Mouse (Mus musculus): Measurements from ENCODE around the gene Tfip11.

Tfip11 gene

DNA sequence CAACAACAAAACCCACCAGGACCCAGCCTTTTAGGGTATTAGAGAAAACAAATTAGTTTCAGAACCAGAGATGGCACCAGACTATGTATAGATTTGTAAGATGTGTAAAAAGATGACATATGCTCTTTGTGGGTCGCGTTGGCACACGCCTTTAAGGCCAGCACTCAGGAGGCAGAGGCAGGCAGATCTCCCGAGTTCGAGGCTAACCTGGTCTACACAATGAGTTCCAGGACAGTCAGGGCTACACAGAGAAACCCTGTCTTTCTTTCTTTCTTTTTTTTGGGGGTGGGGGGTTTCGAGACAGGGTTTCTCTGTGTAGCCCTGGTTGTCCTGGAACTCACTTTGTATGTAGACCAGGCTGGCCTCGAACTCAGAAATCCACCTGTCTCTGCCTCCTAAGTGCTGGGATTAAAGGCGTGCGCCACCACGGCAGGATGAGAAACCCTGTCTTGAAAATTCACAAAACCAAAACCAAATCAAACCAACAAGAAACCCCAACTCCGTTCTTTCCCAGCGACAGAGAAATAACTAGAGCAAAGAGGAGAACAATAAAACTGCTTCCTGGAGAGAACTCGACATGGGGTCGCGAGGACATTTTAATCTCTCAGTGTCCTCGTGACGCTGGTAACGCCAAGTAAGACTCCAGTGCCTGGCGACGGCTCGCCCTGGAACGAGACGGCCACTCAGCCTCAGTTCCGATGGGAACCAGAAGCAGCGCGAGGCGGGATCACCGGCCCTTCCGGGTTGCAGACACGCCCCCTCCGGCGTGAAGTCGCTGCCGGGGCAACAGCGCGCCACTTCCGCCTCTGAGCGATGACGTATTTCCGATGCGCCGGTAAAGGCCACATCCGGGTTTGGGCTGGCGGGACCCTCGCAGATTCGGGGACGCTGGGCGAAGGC is at the start of gene Tfip11:
TSS of gene Tfip11 (plus strand) at position 813 of the 900 bp plus-strand sequence.
- DNase-seq (ENCODE audit: low read depth, low spot score) = peak; percentile 97

DNA sequence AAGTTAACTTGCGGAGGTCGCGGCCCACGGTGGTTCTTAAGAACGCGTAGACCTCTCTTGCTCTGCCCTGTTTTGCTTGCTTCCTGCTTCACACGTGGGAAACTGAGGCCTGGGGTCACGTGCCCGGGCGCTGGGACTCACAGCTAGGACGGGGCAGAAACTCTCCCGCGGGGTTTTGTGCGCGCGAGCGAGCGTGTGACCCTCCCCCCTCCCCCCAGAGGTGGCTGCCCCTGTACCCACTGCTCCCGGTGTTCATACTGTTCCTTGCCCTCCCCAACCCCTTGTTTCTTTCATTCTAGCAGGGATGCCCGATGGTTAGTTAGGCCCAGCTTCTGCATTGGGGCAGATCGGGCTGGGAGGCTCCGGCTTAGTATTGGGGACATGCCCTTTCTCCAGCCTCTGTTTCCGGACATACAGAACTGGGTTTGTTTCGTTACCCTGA is 49.2 kb upstream of the Tfip11 start:
- no peak for DNase-seq (ENCODE audit: low read depth, low spot score)

DNA sequence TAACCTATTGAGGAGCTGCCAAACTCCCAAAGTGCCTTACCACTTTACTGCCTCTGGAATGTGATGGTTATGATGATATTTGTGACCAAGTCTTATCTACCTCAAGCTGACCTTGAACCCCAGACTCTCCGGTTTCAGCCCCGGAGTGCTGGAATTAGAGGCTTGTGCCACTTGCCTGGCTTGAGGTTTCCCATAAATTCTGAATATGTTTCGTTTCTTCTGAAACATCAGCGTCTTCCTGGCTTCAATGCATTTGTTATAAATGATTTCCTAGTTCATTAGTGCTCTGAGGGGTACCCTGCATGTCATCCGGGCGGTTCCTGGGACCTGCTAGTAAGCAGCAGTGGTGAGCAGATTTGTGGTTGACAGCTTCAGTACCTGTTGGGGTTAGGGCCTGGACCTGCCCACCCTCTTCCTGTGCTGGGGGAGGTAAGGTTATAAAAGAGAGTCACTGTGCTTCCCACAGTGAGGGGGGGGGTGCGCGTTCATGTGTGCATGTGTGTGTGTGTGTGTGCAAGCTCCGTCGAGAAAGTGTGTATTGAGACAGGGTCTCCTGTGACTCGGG is 48.2 kb upstream of the Tfip11 start:
- DNase-seq (ENCODE audit: low read depth, low spot score) = no peak

DNA sequence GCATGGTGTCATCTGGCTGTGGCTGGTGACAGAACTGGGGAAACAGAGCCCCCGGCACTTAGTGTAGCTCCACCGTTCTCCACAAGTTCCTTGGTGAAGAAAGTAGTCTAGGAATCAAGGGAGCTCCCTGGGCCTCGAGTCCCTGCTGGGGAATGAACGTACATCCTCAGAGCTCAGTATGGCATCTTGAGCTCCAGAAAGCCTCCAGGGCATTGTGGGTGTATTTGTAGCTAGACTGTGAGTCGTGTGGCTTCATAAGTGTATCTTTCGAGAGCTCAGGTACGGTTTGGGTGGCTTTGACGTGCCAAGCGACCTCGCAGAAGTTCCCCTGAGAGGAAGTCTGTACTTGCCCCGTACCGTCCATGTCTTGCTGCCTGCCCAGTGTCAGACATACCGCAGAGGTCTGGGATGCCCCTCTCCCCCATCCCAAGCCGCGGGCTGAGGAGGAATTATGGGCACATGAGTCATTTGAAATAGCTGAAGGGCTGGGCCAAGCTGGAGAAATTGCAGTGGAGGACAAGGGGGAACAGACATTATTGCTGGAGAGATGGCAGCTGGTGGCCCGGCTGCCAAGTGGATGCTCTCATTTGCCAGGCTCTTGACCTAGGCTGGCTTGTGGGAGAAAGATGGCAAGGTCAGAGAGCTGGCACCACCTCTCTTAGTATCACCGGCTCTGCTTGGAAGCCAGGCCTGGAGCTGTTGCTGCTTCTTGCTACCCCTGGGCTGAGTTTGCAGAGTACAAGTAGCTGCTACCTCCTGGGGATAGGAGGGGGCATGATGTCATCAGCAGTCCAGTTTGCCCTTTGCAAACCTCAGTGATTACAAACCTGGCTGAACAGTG is 46.8 kb upstream of the Tfip11 start:
- DNase-seq (ENCODE audit: low read depth, low spot score) = no peak

DNA sequence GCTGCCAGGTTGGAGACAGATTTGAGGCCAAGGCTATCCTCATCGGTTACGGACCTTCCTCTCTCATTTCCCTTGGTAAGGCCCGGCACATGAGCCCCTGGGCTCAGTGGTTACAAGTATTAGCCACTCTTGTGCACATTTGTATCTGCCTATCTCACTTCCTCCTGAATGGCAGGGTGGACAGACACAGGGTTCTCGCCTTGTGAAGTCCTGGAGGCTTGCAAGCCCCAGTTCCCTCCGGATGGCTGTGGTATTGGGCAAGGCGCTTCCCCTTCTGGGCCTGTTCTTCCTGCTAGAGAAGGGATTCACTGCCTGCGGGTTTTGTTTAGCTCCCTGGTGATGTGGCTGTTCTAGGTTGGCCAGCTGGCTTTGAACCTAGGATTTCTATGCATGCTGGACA is 46.0 kb upstream of the Tfip11 start:
- DNase-seq (ENCODE audit: low read depth, low spot score) = no peak

DNA sequence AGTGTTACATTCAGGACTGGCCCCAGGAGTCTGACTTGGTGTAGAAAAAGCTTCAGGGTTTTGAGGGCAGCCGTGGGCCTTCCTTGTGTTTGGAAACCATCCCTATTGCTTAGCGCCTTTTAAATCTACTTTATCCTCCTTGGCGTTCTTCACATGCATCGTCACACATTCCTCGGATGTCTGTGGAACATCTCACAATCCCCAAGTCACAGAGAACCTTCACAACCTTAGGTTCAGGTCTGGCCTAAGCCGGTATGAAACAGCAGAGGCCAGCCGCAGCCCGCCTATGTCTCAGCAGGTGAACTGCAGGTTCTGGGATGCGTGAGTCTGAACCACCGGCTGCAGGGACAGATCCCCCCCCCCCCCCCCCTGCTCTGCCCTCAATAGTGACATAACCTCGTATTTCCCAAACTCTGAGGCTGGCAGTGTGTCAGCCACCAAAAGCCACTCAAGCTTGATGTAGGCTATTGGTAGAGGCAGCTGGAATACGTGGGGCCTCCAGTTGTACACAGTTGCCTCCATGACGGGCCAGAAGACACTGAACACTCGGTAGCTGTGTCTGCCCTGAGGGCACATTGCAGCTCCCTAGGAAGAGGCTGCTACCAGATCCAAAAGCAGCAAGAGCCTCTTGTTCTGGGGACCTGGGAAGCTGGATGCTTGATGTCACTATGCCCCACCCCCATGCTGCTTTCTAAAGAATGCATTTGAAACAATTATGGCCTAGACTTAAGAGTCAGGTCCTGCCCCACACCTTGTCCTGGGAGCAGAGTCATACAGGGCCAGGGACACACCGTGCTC is 45.1 kb upstream of the Tfip11 start:
- DNase-seq (ENCODE audit: low read depth, low spot score) = no peak

DNA sequence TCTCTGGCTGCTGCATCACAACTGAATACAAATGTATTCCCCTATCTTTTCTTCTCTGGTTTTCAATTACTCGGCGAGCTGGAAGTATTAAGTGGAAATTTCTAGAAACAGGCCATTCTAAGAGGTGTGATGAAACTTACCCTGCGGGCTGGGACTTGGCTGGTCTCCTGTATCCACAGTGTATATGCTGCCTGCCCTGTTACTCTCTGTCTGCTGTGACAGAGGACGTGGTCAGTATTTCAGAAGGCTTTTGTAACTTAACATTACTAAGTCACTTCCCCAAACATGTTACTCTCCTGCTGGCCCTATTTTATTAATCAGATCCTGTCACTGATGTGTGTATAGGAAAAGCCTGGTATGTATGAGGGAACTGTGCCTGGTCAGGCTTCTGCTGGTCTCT is 44.5 kb upstream of the Tfip11 start:
- DNase-seq (ENCODE audit: low read depth, low spot score) = no peak

DNA sequence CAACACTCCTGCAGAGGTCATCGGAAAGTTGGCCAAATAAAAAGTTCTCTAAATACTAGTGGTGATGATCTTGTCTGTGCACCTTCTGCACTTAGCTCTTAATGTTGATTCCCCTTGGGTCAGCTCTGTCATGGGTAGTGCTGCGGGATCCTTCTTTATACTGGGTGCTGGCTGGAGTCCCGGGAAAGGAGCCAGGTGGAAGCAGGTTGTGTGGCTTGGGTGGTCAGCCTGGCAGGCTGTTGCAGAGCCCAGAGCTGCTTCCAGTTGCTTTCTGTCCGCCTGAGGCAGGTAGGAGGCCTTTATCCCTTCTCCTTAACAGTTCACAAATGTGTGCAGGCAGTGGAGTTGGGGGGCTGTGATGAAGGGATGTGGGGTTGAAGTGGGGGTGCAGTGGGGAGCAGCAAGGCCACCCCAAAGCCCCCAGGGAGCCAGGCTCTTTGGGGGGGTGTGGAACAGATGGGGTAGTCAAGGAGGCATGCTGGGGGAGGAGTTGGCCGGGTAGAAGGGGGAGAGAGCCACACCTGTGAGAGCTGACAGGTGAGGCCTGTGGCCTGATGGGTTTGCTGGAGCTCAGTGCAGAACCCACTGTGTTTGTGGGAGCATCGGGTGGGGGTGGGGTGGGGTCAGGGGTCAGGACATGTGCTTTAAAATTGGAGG is 43.9 kb upstream of the Tfip11 start:
- DNase-seq (ENCODE audit: low read depth, low spot score) = no peak

DNA sequence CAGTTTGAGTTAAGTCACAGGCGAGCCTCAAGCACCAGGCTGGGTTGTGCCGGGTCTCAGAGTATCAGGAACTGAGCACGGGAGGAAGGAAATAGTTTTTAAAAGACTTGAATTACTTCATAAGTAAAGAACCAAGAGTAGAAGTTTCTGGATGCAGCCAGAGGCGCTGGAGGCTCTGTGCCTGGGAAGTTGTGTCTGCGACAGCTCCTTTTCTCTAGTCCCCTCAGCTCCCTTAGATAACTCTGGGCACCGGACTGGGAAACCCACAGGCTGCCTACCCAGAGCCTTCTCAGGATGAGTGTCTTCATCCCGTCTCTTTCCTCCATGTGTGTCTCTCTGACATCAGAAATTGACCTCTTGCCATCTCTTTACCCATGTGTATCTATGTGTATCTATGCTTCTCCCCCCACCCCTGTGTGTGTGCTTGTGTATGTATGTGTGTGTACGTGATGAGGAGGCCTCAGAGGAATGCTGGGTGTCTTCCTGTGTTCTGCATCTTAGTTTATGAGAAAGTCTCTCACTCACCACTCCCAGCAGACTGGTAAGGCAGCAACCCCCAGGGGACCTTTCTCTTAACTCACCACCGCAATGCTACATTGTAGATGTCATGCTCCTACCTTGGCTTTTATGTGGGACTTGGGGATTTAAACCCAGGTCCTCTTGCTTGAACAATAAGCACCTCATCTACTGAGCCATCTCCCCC is 43.2 kb upstream of the Tfip11 start:
- no peak for DNase-seq (ENCODE audit: low read depth, low spot score)

DNA sequence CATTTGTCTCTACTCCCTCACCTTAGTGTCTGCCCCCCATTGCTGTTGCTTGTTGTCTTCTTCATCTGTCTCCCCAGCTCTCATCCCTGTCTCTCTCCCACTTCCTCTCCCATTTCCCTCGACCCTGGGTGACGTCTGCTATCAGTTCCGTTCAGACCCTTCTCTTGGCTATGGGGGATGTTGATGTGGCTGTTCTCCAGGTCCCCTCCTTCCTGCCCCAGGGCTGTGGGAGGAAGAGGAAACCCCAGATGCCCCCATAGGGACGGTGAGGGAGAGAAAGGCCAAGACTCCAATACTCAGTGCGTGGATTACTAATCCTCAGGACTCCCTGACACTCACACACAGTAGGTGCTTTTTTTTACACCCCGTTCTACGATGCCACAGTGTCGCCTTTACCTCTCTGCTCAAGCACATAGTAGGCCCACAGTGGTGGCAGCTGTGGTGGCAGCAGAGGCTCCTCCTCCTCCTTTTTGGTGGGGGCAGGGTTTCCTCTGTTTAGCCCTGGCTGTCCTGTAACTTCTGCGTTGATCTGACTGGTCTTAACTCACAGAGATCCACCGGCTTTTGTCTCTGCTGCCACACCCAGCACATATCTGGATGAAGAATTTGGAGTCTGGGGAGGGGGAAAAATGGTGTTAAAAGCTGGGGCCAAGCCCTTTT is 42.5 kb upstream of the Tfip11 start:
- no peak for DNase-seq (ENCODE audit: low read depth, low spot score)

DNA sequence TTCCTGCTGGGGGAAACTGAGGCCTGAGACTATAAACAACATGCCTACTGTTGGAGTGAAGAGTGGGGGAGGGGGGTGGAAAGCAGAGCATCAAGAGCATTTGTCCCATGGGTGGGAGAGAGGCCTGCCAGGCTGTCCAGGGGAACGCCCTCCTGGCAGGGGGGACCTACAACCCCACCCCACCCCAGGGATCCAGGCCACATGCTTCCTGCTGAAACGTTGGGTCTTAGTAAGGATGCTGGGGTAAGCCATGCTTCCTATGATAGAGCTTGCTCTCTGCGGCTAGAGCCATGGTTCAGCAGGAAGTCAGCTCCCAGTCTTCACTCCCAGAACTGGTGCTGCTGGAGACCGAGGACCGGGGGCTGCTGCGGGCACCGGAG is 42.0 kb upstream of the Tfip11 start:
- no peak for DNase-seq (ENCODE audit: low read depth, low spot score)

DNA sequence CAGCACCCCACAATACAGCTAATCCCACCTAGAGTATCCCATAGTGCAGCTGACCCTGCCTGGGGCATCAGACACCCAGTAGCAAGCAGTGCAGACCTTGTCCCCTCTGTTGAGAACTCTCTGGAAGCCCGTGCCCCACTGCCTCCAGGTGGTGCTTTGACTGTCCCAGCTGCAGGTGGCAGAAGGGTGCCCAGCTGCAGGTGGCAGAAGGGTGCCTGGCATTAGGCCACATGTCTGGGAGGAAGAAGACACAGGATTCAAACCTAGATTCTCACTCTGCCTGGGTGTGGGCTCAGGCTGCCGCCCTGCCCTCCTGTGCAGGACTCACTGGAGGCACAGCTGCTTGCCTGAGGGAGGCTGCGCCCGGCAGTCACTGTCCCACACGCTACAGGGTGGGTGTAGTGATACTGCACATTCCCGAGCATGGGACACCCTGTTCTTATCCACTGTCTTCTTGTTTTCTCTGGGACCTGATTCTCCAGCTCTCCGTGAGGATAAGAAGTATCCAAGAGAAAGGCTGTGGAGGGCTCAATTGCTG is 40.5 kb upstream of the Tfip11 start:
- no peak for DNase-seq (ENCODE audit: low read depth, low spot score)

DNA sequence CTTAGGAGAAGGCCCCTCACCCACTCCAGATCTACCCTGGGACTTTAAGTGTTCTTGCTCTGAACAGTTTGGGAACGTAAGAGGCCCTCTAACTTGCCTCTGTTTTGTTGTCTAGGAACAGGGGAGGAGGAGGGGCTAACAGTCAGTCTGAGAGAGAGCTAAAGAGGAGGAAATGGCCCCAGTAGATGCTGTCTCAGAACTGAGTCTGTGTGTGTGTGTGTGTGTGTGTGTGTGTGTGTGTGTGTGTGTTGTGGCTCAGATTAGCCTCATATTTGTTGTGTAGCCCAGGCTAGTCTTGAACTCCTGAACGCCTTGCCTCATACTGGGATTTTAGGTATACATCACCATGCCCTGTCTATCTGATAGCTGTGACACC is 39.6 kb upstream of the Tfip11 start:
- DNase-seq (ENCODE audit: low read depth, low spot score) = no peak

DNA sequence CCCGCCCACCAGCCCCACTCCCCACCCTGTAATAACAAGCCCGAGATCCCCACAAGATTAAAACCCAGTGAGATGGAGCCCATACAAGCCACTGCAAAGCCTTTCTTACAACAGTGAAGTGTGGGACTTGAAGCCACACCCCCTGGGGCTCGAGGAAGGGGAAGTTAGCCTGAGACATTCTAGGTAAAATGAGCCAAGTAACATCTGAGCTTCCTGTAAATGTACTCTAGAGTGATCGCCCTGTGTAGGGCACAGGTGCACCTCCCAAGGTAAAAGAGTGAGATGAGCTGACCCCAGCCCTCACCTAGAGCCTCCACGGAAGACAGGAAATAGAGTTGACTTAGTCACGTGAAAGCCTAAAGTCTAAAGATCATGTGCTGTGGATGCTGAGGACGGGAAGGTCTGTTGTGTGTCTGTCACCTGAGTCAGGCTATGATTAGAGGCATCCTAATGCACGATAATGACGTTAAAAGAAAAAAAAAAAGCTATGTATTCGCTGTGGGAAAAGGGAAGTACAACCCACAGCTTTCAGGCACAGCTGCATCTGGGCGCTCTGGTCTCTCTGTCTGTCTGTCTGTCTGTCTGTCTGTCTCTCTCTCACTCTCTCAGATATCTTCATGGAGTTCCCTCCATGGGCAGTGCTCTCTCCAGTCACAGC is 39.0 kb upstream of the Tfip11 start:
- DNase-seq (ENCODE audit: low read depth, low spot score) = no peak

DNA sequence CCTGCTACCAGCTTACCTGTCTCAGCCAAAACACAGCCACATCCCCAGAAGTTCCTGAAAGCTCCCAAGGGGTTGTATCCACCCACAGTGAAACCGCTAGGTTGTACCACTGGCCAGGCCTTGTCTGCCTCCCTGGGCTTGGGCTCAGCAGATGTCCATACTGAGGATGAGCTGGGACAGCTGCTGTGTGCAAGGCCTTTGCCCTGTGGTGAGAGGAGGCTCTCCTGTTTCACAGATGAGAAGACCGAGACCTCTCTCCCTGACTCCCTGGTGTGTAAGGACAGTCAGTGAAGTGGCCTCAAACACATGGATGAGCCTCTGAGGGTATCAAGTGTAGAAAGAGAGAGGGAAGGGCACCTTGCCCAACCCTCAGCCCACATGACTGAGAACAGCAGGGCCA is 38.5 kb upstream of the Tfip11 start:
- DNase-seq (ENCODE audit: low read depth, low spot score) = no peak

DNA sequence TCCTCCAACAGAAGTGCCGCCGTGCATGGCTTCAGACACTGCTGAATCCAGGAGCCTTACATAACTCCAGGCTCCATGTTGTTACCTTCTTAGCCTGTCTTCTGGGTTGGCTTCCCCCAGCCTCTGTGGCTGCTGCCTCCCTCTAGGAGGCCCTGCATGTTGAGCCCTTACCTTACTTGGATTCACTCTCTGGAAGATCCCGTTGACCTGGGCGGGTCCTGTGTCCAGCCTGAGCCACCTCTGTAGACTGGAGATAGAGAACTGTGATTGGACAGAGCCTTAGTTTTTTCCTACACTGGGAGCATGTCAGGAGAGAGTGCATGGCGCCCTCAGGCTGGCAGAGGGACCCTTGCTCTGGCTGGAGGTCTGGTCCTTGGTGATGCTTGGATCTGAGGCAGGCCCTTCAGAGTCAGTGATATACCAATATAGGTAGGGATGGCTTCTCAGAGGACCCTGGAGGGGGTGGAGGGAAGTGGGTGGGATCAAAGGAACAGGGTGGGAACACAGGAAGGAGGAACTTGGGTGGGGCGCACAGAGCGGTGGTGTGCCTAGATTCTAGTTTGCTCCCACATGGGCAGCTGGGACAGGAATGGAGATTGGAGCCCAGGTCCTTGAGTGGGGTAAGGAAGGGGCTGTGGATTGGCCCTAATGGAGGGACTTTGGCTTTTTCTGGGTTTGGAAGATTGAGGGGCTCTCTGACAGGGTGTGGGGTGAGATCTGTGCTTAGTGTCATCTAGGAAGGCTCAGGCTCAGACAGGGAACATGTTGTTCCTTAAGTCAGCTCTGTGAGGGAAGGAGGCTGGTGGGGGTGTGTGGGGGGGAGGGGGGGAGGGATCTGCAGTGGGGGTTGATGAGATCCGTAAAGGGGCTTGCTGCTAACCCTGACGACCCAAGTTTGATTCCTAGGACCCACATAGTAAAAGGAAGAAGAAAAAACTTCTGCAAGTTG is 37.7 kb upstream of the Tfip11 start:
- no peak for DNase-seq (ENCODE audit: low read depth, low spot score)

DNA sequence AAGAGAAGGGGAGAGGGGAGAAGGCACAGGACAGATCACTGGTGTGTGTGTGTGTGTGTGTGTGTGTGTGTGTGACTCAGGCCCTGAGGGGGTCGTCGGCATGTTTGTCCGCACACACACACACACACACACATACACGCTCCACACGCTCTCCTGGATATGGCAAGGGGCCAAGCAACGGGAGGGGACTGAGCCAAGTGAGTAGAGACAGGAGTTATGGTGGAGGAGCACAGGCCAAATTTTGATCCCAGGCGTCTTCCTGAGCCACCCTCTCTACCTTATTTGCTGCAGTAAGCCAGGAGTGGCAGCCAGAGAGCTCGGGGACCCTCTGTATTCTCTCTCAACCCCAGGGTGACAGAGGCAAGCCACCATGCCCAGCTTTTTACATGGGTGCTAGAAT is 36.9 kb upstream of the Tfip11 start:
- DNase-seq (ENCODE audit: low read depth, low spot score) = no peak

All from forelimb bud, embryonic 11.5 days (tissue).